Mouse (Mus musculus): ENCODE results near the gene Krcc1. TPM values are rescaled to one million over a fixed set of nuclear protein-coding genes. Genes with fewer than 3 reads are reported as not detected.
"Not testable (repeated sequence)": the region's sequence is repeated elsewhere in the genome, so short reads cannot be mapped to it uniquely, and the experiment has no call there.

Gene Krcc1
- polyA plus RNA-seq, 1 experiment, result 59.1 TPM

DNA sequence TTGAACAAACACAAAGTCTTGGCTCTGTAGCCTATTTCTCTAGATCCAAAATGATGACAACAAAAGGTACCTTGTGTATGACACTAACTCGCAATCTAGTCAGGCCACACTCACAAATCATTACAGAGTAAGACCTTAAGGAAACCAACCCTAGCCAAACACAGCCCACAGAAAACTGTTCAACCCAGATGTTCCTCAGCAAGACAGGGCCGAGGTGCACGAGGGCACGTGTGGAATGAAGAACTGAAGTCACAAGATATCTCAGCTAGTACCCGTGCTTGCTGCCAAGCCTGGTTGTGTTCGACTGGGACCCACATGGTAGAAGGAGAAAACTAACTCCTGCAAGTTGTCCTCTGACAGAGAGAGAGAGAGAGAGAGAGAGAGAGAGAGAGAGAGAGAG, 58.4 kb downstream of the Krcc1 start:
- no peaks in the 10 kb centered on the region for H3K27me3 ChIP-seq (ENCODE audit: control insufficient read depth, insufficient read depth, low read length, poor library complexity, severe bottlenecking)
- H3K27ac ChIP-seq (ENCODE audit: insufficient read depth, low read length), result no peak overlapping the region
- no peak for TF ChIP-seq EP300 (IDR thresholded peaks at IDR 0.05; ENCODE audit: insufficient read depth, low read depth, low read length)
- TF ChIP-seq POLR2A (IDR thresholded peaks at IDR 0.05; ENCODE audit: insufficient read depth, low read length), result no peak
- TF ChIP-seq CTCF (IDR thresholded peaks at IDR 0.05; ENCODE audit: low read depth, low read length), result no peak
- no peak overlapping the region for H3K4me3 ChIP-seq (ENCODE audit: low read depth, low read length)
- no peaks in the 10 kb centered on the region for H3K4me1 ChIP-seq (ENCODE audit: control insufficient read depth, insufficient read depth, low read length)
- H3K36me3 ChIP-seq (ENCODE audit: control insufficient read depth, insufficient read depth, low read length, poor library complexity, severe bottlenecking), result no peaks in the 10 kb centered on the region
- no peak overlapping the region for H3K9ac ChIP-seq (ENCODE audit: low read depth, poor library complexity, severe bottlenecking)
- no peaks in the 10 kb centered on the region for H3K9me3 ChIP-seq (replicated peaks; ENCODE audit: control insufficient read depth, insufficient read depth, low read length, poor library complexity, severe bottlenecking)

DNA sequence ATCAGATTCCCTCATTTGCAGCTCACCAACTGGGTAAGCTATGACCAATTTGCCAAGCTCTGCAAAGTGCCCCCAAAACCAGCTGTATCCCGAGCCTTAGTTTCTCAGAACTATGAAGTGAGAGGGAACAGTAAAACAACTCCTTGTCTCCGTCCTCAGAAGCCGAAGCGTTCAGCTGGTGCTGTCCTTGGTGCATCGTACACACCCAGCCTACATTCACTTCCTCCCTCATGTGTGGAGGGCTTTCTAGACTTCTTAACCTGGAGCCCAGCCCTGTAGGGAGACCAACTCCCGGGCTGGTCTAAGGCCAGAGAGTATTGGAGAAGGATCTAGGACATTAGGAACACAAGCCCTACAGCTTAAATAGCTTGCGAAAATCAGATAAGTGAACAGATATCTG, 59.0 kb downstream of the Krcc1 start:
- H3K4me1 ChIP-seq (ENCODE audit: control insufficient read depth, insufficient read depth, low read length), result no peaks in the 10 kb centered on the region
- no peaks in the 10 kb centered on the region for H3K27me3 ChIP-seq (ENCODE audit: control insufficient read depth, insufficient read depth, low read length, poor library complexity, severe bottlenecking)
- no peak overlapping the region for H3K4me3 ChIP-seq (ENCODE audit: low read depth, low read length)
- TF ChIP-seq CTCF (IDR thresholded peaks at IDR 0.05; ENCODE audit: low read depth, low read length) (no peak), POLR2A (IDR thresholded peaks at IDR 0.05; ENCODE audit: insufficient read depth, low read length) (no peak), EP300 (IDR thresholded peaks at IDR 0.05; ENCODE audit: insufficient read depth, low read depth, low read length) (no peak)
- no peak overlapping the region for H3K9ac ChIP-seq (ENCODE audit: low read depth, poor library complexity, severe bottlenecking)
- H3K27ac ChIP-seq (ENCODE audit: insufficient read depth, low read length), result no peak overlapping the region
- no peaks in the 10 kb centered on the region for H3K36me3 ChIP-seq (ENCODE audit: control insufficient read depth, insufficient read depth, low read length, poor library complexity, severe bottlenecking)
- H3K9me3 ChIP-seq (replicated peaks; ENCODE audit: control insufficient read depth, insufficient read depth, low read length, poor library complexity, severe bottlenecking), result no peaks in the 10 kb centered on the region

DNA sequence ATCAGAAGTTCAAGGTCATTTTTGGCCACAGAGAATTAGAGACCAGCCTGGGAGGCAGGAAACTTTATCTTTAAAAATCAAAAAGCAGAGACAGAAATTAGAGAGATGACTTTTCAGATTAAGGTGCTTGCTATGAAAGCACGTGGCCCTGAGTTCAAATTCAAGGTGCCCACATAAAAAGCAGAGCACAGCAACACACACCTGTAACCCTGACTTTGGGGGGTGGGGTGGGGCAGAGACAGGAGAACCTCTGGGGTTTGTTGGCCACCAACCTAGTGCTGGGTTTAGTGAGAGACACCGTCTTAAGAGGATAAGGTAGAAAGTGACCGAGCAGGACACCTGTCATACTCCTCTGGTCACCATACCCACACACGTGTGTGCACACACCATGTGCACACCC, 60.0 kb downstream of the Krcc1 start:
- H3K27ac ChIP-seq (ENCODE audit: insufficient read depth, low read length); H3K27me3 ChIP-seq (ENCODE audit: control insufficient read depth, insufficient read depth, low read length, poor library complexity, severe bottlenecking); H3K9me3 ChIP-seq (replicated peaks; ENCODE audit: control insufficient read depth, insufficient read depth, low read length, poor library complexity, severe bottlenecking); H3K36me3 ChIP-seq (ENCODE audit: control insufficient read depth, insufficient read depth, low read length, poor library complexity, severe bottlenecking); H3K4me3 ChIP-seq (ENCODE audit: low read depth, low read length); H3K4me1 ChIP-seq (ENCODE audit: control insufficient read depth, insufficient read depth, low read length); H3K9ac ChIP-seq (ENCODE audit: low read depth, poor library complexity, severe bottlenecking): not testable (repeated sequence)

DNA sequence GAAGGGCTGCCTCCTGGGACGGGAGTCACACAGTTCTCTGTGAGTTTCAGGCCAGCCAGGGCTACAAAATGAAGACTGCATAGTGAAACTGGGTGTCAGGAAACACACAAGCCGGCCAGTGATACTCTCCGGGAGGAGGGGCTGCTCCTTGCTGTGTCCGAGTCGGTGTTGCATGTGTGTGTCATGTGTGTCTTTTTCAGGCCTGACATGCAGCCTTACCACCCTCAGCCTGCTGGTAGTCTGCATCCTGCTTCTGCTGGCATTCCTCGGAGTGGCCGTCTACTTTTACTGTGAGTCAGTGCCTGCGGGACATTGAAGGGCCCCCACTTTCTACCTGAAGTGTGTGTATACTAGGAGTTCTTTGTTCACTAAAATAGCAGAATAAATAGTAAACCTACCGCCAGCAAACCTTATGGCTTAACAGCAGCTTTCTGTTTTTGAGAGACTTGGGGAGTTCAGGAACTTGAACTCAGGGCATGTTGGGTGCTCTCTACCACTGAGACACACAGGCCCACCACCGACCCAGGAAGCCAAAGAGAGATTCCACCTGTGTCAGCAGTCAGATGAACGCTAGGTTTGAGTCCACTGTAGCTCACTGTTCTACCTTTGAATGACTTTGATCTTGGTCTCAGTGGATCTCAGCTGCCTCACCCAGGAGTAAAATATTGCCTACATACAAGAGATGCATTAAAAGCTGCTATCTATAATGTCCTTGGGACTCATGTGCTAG, 60.9 kb downstream of the Krcc1 start:
- Histone ChIP-seq H3K27ac (ENCODE audit: insufficient read depth, low read length) (no peak overlapping the region), H3K27me3 (ENCODE audit: control insufficient read depth, insufficient read depth, low read length, poor library complexity, severe bottlenecking) (no peaks in the 10 kb centered on the region), H3K9me3 (replicated peaks; ENCODE audit: control insufficient read depth, insufficient read depth, low read length, poor library complexity, severe bottlenecking) (no peaks in the 10 kb centered on the region), H3K36me3 (ENCODE audit: control insufficient read depth, insufficient read depth, low read length, poor library complexity, severe bottlenecking) (no peaks in the 10 kb centered on the region), H3K4me3 (ENCODE audit: low read depth, low read length) (no peak overlapping the region), H3K4me1 (ENCODE audit: control insufficient read depth, insufficient read depth, low read length) (no peaks in the 10 kb centered on the region), H3K9ac (ENCODE audit: low read depth, poor library complexity, severe bottlenecking) (no peak overlapping the region)
- TF ChIP-seq EP300 (IDR thresholded peaks at IDR 0.05; ENCODE audit: insufficient read depth, low read depth, low read length) (no peak), CTCF (IDR thresholded peaks at IDR 0.05; ENCODE audit: low read depth, low read length) (no peak), POLR2A (IDR thresholded peaks at IDR 0.05; ENCODE audit: insufficient read depth, low read length) (no peak)

DNA sequence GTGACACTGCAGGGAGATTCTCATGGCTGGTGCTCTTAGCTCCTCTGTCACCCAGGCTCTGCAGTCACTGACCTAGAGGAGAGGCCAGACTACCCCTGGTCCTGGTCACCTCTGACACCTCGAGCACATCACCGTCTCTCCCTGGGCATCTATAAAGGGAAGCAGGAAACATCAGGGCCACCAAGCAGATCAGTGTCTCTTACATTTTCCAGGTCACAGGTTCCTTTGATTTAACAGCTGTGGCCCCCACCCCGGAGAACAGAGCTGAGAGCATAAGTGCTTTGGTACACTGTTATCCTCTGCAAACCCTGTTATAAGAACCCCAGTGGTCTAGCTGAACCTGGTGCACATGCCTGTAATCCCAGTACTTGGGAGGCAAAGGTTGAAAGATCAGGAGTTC, 61.6 kb downstream of the Krcc1 start:
- H3K4me3 ChIP-seq (ENCODE audit: low read depth, low read length), result no peak overlapping the region
- no peak overlapping the region for H3K9ac ChIP-seq (ENCODE audit: low read depth, poor library complexity, severe bottlenecking)
- no peaks in the 10 kb centered on the region for H3K4me1 ChIP-seq (ENCODE audit: control insufficient read depth, insufficient read depth, low read length)
- no peak overlapping the region for H3K27ac ChIP-seq (ENCODE audit: insufficient read depth, low read length)
- H3K27me3 ChIP-seq (ENCODE audit: control insufficient read depth, insufficient read depth, low read length, poor library complexity, severe bottlenecking), result no peaks in the 10 kb centered on the region
- H3K36me3 ChIP-seq (ENCODE audit: control insufficient read depth, insufficient read depth, low read length, poor library complexity, severe bottlenecking), result no peaks in the 10 kb centered on the region
- no peak for TF ChIP-seq POLR2A (IDR thresholded peaks at IDR 0.05; ENCODE audit: insufficient read depth, low read length)
- no peak for TF ChIP-seq EP300 (IDR thresholded peaks at IDR 0.05; ENCODE audit: insufficient read depth, low read depth, low read length)
- TF ChIP-seq CTCF (IDR thresholded peaks at IDR 0.05; ENCODE audit: low read depth, low read length), result no peak
- H3K9me3 ChIP-seq (replicated peaks; ENCODE audit: control insufficient read depth, insufficient read depth, low read length, poor library complexity, severe bottlenecking), result no peaks in the 10 kb centered on the region

DNA sequence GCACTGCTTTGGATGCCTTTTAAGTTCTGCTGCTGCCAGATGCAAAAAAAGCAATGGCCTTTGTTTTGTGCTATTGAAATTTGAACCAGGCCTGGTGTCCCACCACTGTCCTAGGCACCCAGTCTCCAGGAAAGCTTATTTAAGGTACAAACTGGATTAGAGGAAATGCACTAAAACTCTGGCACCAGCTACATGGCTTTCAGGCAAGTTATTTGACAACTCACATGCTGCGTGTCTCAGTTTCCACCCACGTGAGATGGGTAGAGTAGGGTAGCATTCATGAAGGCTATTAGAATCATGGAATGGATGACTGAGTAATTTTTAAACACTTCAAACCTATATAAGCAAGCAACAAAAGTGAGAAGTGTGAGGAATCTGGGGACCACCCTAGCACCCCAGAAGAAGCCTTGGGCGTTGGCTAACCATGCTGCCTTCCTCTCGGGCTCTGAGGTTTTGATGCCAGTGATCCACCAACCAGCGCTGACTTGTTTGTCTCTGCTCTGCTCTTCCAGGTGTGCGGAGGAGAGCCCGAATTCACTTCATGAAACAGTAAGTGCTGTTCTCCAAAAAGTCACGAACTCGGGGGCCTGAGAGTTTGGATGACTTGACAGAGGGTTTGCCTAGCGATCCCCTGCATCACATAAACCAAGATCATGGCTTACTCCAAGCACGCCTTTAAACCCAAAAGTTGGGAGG, 62.2 kb downstream of the Krcc1 start:
- Histone ChIP-seq H3K4me1 (ENCODE audit: control insufficient read depth, insufficient read depth, low read length) (no peaks in the 10 kb centered on the region), H3K27me3 (ENCODE audit: control insufficient read depth, insufficient read depth, low read length, poor library complexity, severe bottlenecking) (no peaks in the 10 kb centered on the region), H3K9ac (ENCODE audit: low read depth, poor library complexity, severe bottlenecking) (no peak overlapping the region), H3K9me3 (replicated peaks; ENCODE audit: control insufficient read depth, insufficient read depth, low read length, poor library complexity, severe bottlenecking) (no peaks in the 10 kb centered on the region), H3K27ac (ENCODE audit: insufficient read depth, low read length) (no peak overlapping the region), H3K4me3 (ENCODE audit: low read depth, low read length) (no peak overlapping the region), H3K36me3 (ENCODE audit: control insufficient read depth, insufficient read depth, low read length, poor library complexity, severe bottlenecking) (no peaks in the 10 kb centered on the region)
- TF ChIP-seq EP300 (IDR thresholded peaks at IDR 0.05; ENCODE audit: insufficient read depth, low read depth, low read length), result no peak
- TF ChIP-seq CTCF (IDR thresholded peaks at IDR 0.05; ENCODE audit: low read depth, low read length), result no peak

Other genes starting within 250 kb of the Krcc1 start
- 4.0 and 4.4 TPM in 2 replicates for gene Thnsl2, start 127.2 kb upstream of the Krcc1 start, polyA plus RNA-seq (2011; ENCODE audit: insufficient read depth, insufficient read length, low read depth, missing spikeins)
- gene Fabp1, start 71.8 kb upstream of the Krcc1 start, polyA plus RNA-seq (2011; ENCODE audit: insufficient read depth, insufficient read length, low read depth, missing spikeins), result not detected in 2 replicates
- gene Smyd1, start 50.6 kb downstream of the Krcc1 start, polyA plus RNA-seq (2011; ENCODE audit: insufficient read depth, insufficient read length, low read depth, missing spikeins), result 0.42 and 0.61 TPM in 2 replicates
- not detected in 2 replicates for gene Cd8b1, start 51.1 kb downstream of the Krcc1 start, polyA plus RNA-seq (2011; ENCODE audit: insufficient read depth, insufficient read length, low read depth, missing spikeins)
- 0.21 and 0.27 TPM in 2 replicates for gene Cd8a, start 101.8 kb downstream of the Krcc1 start, polyA plus RNA-seq (2011; ENCODE audit: insufficient read depth, insufficient read length, low read depth, missing spikeins)
- 80.3 and 86.1 TPM in 2 replicates for gene Rmnd5a, start 169.0 kb downstream of the Krcc1 start, polyA plus RNA-seq (2011; ENCODE audit: insufficient read depth, insufficient read length, low read depth, missing spikeins)
- gene Rnf103, start 222.2 kb downstream of the Krcc1 start, polyA plus RNA-seq (2011; ENCODE audit: insufficient read depth, insufficient read length, low read depth, missing spikeins), result 9.5 and 9.7 TPM in 2 replicates

Measured in ES-Bruce4 (cell line).